Mouse (Mus musculus) CH12.LX (cell line): Measurements from ENCODE around the gene Synj2. TPM values are rescaled to one million over a fixed set of nuclear protein-coding genes. Genes with fewer than 3 reads are reported as not detected.

Experiments used
- DNase-seq: peaks from one replicate; pipeline ENCODE4 v3.0.0-alpha.2; 2013; ENCODE audit errors: extremely low read depth
- H3K27ac ChIP-seq: 2 replicates; pipeline ENCODE4 v1.5.1; 2012; ENCODE audit warnings: low read depth, mild to moderate bottlenecking, control low read depth, moderate library complexity; ENCODE audit not compliant: insufficient read depth
- H3K27me3 ChIP-seq: replicated peaks from 2 replicates; pipeline ENCODE3; 2012; ENCODE audit warnings: inconsistent platforms
- H3K36me3 ChIP-seq, 2 experiments: replicated peaks in 1 of 2; 2 replicates each; pipeline versions ENCODE3 to v1.6.1; 2012; ENCODE audit warnings: inconsistent platforms in 1 of 2, low read length in 1 of 2, mild to moderate bottlenecking in 1 of 2, mixed read lengths in 1 of 2, moderate library complexity in 1 of 2; ENCODE audit not compliant: control insufficient read depth in 1 of 2, insufficient read depth in 1 of 2
- H3K4me1 ChIP-seq, 2 experiments: 2 replicates each; pipeline ENCODE4 v1.6.1; 2012; ENCODE audit warnings: inconsistent platforms in 1 of 2, moderate library complexity in 1 of 2; ENCODE audit not compliant: insufficient read depth in 2 of 2, control insufficient read depth in 1 of 2
- H3K4me2 ChIP-seq: 2 replicates; pipeline ENCODE4 v1.6.1; 2012; ENCODE audit warnings: low read depth, mild to moderate bottlenecking, control low read depth; ENCODE audit not compliant: poor library complexity, insufficient read depth, severe bottlenecking
- H3K4me3 ChIP-seq, 3 experiments: fragments of 150-350 bp in 1 of 3; sonication (generic) in 1 of 3; replicated peaks in 1 of 3; 2 replicates each; pipeline versions ENCODE3 to v1.5.1; 2011 to 2012; ENCODE audit warnings: low read depth in 2 of 3, low read length in 2 of 3, mild to moderate bottlenecking in 2 of 3, moderate library complexity in 2 of 3, control low read depth in 1 of 3, improper control_type of control experiment in 1 of 3, inconsistent platforms in 1 of 3, mixed read lengths in 1 of 3; ENCODE audit not compliant: poor library complexity in 1 of 3
- H3K79me2 ChIP-seq: replicated peaks from 2 replicates; pipeline ENCODE4 v1.6.1; 2012; ENCODE audit warnings: mild to moderate bottlenecking, moderate library complexity; ENCODE audit not compliant: control insufficient read depth, poor library complexity, insufficient read depth, severe bottlenecking; ENCODE audit errors: extremely low read depth
- H3K9ac ChIP-seq: 2 replicates; pipeline ENCODE4 v1.6.1; 2012; ENCODE audit warnings: low read depth, mild to moderate bottlenecking, control low read depth, moderate library complexity; ENCODE audit not compliant: insufficient read depth
- H3K9me3 ChIP-seq: replicated peaks from 2 replicates; pipeline ENCODE3; 2012; ENCODE audit warnings: low read length, inconsistent platforms, mixed read lengths
- BHLHE40 ChIP-seq: IDR thresholded peaks from 2 replicates; pipeline ENCODE4 v1.6.1; 2011; ENCODE audit warnings: mild to moderate bottlenecking, low read depth, low read length, improper control_type of control experiment
- CTCF ChIP-seq, 2 experiments: IDR thresholded peaks in 1 of 2; conservative IDR thresholded peaks in 1 of 2; 2 replicates each; pipeline ENCODE4 v1.5.1; 2011 to 2012; ENCODE audit warnings: low read depth in 2 of 2, low read length in 2 of 2, improper control_type of control experiment in 1 of 2, inconsistent platforms in 1 of 2, mild to moderate bottlenecking in 1 of 2, moderate library complexity in 1 of 2
- E2F4 ChIP-seq: IDR thresholded peaks from 2 replicates; pipeline ENCODE4 v1.6.1; 2011; ENCODE audit warnings: low read depth, low read length, improper control_type of control experiment; ENCODE audit not compliant: insufficient replicate concordance
- EP300 ChIP-seq: IDR thresholded peaks from 2 replicates; pipeline ENCODE4 v1.6.1; 2011; ENCODE audit warnings: low read length, improper control_type of control experiment
- ETS1 ChIP-seq: conservative IDR thresholded peaks from 2 replicates; pipeline ENCODE4 v1.6.1; 2012; ENCODE audit warnings: low read depth, mild to moderate bottlenecking, inconsistent platforms, low read length, improper control_type of control experiment, moderate library complexity
- GABPA ChIP-seq: IDR thresholded peaks from 2 replicates; pipeline ENCODE4 v1.6.1; 2012; ENCODE audit warnings: low read depth, low read length, improper control_type of control experiment, inconsistent platforms; ENCODE audit not compliant: insufficient replicate concordance
- IRF4 ChIP-seq: IDR thresholded peaks from 2 replicates; pipeline ENCODE4 v1.6.1; 2014; ENCODE audit warnings: low read depth, mild to moderate bottlenecking, inconsistent platforms, low read length, improper control_type of control experiment
- JUND ChIP-seq: conservative IDR thresholded peaks from 2 replicates; pipeline ENCODE4 v1.6.1; 2011; ENCODE audit warnings: low read depth, low read length, improper control_type of control experiment
- MAFK ChIP-seq: IDR thresholded peaks from 2 replicates; pipeline ENCODE4 v1.6.1; 2011; ENCODE audit warnings: low read length, improper control_type of control experiment; ENCODE audit not compliant: insufficient replicate concordance
- MAX ChIP-seq: IDR thresholded peaks from 2 replicates; pipeline ENCODE4 v1.6.1; 2011; ENCODE audit warnings: low read length, improper control_type of control experiment
- MXI1 ChIP-seq: IDR thresholded peaks from 2 replicates; pipeline ENCODE4 v1.6.1; 2011; ENCODE audit warnings: mild to moderate bottlenecking, low read depth, low read length, improper control_type of control experiment
- PAX5 ChIP-seq: IDR thresholded peaks from 2 replicates; pipeline ENCODE4 v1.6.1; 2012; ENCODE audit warnings: low read length, inconsistent platforms, mixed read lengths
- POLR2A ChIP-seq: IDR thresholded peaks from 2 replicates; pipeline ENCODE4 v1.6.1; 2011; ENCODE audit warnings: low read depth, mild to moderate bottlenecking, improper control_type of control experiment, low read length
- POLR2AphosphoS2 ChIP-seq: IDR thresholded peaks from 2 replicates; pipeline ENCODE4 v1.6.1; 2011; ENCODE audit warnings: low read depth, low read length, improper control_type of control experiment
- RCOR1 ChIP-seq: conservative IDR thresholded peaks from 2 replicates; pipeline ENCODE4 v1.6.1; 2012; ENCODE audit warnings: low read depth, mild to moderate bottlenecking, inconsistent platforms, low read length, improper control_type of control experiment
- SIN3A ChIP-seq: IDR thresholded peaks from 2 replicates; pipeline ENCODE4 v1.6.1; 2012; ENCODE audit warnings: low read length, improper control_type of control experiment, inconsistent platforms
- SMC3 ChIP-seq: IDR thresholded peaks from 2 replicates; pipeline ENCODE4 v1.6.1; 2011; ENCODE audit warnings: low read depth, low read length, improper control_type of control experiment
- TBP ChIP-seq: conservative IDR thresholded peaks from 2 replicates; pipeline ENCODE4 v1.6.1; 2011; ENCODE audit warnings: low read depth, low read length, improper control_type of control experiment
- UBTF ChIP-seq: IDR thresholded peaks from 2 replicates; pipeline ENCODE4 v1.6.1; 2012; ENCODE audit warnings: low read depth, mild to moderate bottlenecking, inconsistent platforms, low read length, improper control_type of control experiment, moderate library complexity
- USF1 ChIP-seq: IDR thresholded peaks from 2 replicates; pipeline ENCODE4 v1.6.1; 2014; ENCODE audit warnings: low read depth, mild to moderate bottlenecking, inconsistent platforms, low read length, improper control_type of control experiment
- ZC3H11A ChIP-seq: IDR thresholded peaks from 2 replicates; pipeline ENCODE4 v1.6.1; 2012; ENCODE audit warnings: low read depth, mild to moderate bottlenecking, inconsistent platforms, low read length, improper control_type of control experiment
- ZMIZ1 ChIP-seq: IDR thresholded peaks from 2 replicates; pipeline ENCODE4 v1.6.1; 2012; ENCODE audit warnings: low read depth, mild to moderate bottlenecking, inconsistent platforms, low read length, improper control_type of control experiment
- ZNF384 ChIP-seq: IDR thresholded peaks from 2 replicates; pipeline ENCODE4 v1.6.1; 2012; ENCODE audit warnings: low read depth, low read length, improper control_type of control experiment, inconsistent platforms
- dilution Hi-C: fragments of 300-500 bp; cut with MboI; formaldehyde crosslinking; loops from 2 replicates; pipeline ENCODE4 v1.14.3; 2020; ENCODE audit warnings: low sequenced_read_pairs; ENCODE audit not compliant: extremely low pct_unique_long_range_greater_than_20kb, extremely low pct_ligation_motif_present
- in situ Hi-C: fragments of 300-500 bp; cut with MboI; formaldehyde crosslinking; loops from 3 replicates; pipeline ENCODE4 v1.14.3; 2019; ENCODE audit warnings: low sequenced_read_pairs, low pct_ligation_motif_present, low pct_unique_long_range_greater_than_20kb, mixed read lengths
- polyA plus RNA-seq: library from polyadenylated mRNA; unstranded; fragments of >175 nt; gene quantifications from 2 replicates; pipeline ENCODE4 v1.2.1, GENCODE M21; 2012; ENCODE audit warnings: low read depth; ENCODE audit not compliant: insufficient read length
- total RNA-seq, 2 experiments: library from RNA; depleted of rRNA; stranded (reverse); fragments of 300-350 nt in 1 of 2; fragments of >200 nt in 1 of 2; gene quantifications; 2 replicates each; pipeline ENCODE4 v1.2.3; 2012 to 2014

Gene Synj2
- total and polyA plus RNA-seq, 3 experiments = 5.3 to 10.9 (median 6.8) TPM

DNA sequence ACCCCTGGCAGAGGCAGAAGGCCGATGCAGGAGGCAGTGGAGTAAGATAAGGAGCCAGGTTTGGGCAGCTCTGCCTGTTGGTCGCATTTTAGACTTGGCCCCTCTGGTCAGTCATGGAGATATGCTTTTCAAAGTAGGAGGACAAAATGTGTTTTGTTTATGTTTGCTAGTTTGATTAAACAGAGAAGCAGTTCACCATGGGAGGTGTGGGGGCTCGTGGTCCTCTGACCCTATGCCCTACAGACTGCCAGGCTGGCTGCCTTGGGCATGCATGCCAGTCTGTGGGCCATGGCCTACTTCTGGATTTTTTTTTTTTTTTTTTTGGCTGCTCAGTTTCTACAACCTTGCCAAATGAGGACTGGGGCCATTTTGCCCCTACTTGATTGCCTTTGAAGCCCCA lies 6.0 kb downstream of the Synj2 start:
- TF ChIP-seq ZNF384 (no peak), POLR2AphosphoS2 (no peak), TBP (no peak), POLR2A (no peak), SMC3 (no peak), MXI1 (no peak), ZC3H11A (no peak), SIN3A (no peak)
- DNase-seq = no peak
- Histone ChIP-seq H3K79me2 (no peaks in the 10 kb centered on the region), H3K9ac (no peak overlapping the region), H3K27ac (no peak overlapping the region), H3K4me2 (no peak overlapping the region), H3K27me3 (no peaks in the 10 kb centered on the region), H3K9me3 (no peaks in the 10 kb centered on the region), H3K4me1 (peaks cover 0 to 30% of the 10 kb centered on the region in 2 experiments), H3K36me3 (peaks cover 2 to 3% of the 10 kb centered on the region in 2 experiments), H3K4me3 (no peak overlapping the region)
- dilution Hi-C loops = no loop called here
- in situ Hi-C loops = no loop called here

DNA sequence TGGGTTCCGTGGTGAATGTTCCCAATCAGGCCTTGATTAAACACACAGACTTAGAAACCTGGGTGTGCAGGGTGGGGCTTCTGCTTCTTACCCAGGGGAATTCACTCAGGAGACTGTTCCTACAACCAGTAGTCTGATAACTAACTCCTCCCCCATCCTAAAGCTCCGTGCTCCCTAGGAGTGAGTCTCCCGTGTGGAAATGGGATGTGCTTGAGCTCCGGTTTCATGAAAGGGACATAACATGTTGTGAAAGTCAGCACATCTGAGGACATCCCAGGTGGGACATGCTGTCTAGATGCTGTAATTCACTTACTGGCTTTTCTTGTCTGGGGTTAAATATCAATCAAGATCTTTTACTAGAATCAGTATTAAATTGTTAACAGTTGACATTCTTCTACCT lies 11.4 kb downstream of the Synj2 start:
- in situ Hi-C loops (no loop called here), dilution Hi-C loops (no loop called here)
- H3K36me3 ChIP-seq = peaks cover 2 to 3% of the 10 kb centered on the region in 2 experiments
- H3K27ac ChIP-seq = no peak overlapping the region
- H3K27me3 ChIP-seq = no peaks in the 10 kb centered on the region
- no peak overlapping the region for H3K4me2 ChIP-seq
- no peak overlapping the region for H3K4me3 ChIP-seq
- no peak for DNase-seq
- no peaks in the 10 kb centered on the region for H3K79me2 ChIP-seq
- H3K4me1 ChIP-seq = peaks cover 0 to 12% of the 10 kb centered on the region in 2 experiments
- no peaks in the 10 kb centered on the region for H3K9me3 ChIP-seq
- TF ChIP-seq POLR2AphosphoS2 = no peak
- no peak for TF ChIP-seq SIN3A
- no peak for TF ChIP-seq ZMIZ1
- no peak for TF ChIP-seq PAX5
- TF ChIP-seq, all 38 proteins: peak for 0
- H3K9ac ChIP-seq = no peak overlapping the region

GRCm38 (mm10) chr17:5956350-5957000 lies 15.4 kb downstream of the Synj2 start:
- Histone ChIP-seq H3K79me2 (no peaks in the 10 kb centered on the region), H3K9ac (no peak overlapping the region)
- DNase-seq = no peak
- no peak for TF ChIP-seq MAX
- TF ChIP-seq CTCF (conservative IDR thresholded peaks at IDR 0.05 in 1 of 2, IDR thresholded peaks at IDR 0.05 in 1 of 2; ENCODE audit: low read depth in 2 of 2, low read length in 2 of 2) = no peak
- no peak for TF ChIP-seq BHLHE40
- TF ChIP-seq EP300 = no peak
- TF ChIP-seq UBTF = no peak
- no peak for TF ChIP-seq JUND
- TF ChIP-seq SIN3A = no peak
- TF ChIP-seq MAFK = no peak
- no peak for TF ChIP-seq E2F4
- no peak for TF ChIP-seq ETS1
- TF ChIP-seq USF1 = no peak
- TF ChIP-seq GABPA = no peak
- no peak for TF ChIP-seq PAX5
- no peak for TF ChIP-seq RCOR1
- TF ChIP-seq IRF4 = no peak
- no peak for TF ChIP-seq ZMIZ1
- TF ChIP-seq, all 38 proteins: peak for 0
- Histone ChIP-seq H3K27me3 (no peaks in the 10 kb centered on the region), H3K4me3 (no peak overlapping the region), H3K4me1 (peaks cover 0 to 7% of the 10 kb centered on the region in 2 experiments; a peak in 1 of 4 replicates), H3K9me3 (no peaks in the 10 kb centered on the region), H3K4me2 (no peak overlapping the region), H3K27ac (no peak overlapping the region), H3K36me3 (peaks cover 0 to 3% of the 10 kb centered on the region in 2 experiments)
- dilution Hi-C loops (no loop called here), in situ Hi-C loops (no loop called here)
